Mouse (Mus musculus) lung, adult 2 months (tissue): ENCODE data around the gene Ppp1r12b.

Experiments
- CTCF ChIP-seq: fragments of 200-500 bp; IDR thresholded peaks from 2 replicates; pipeline ENCODE4 v1.5.1; 2011; ENCODE audit warnings: mild to moderate bottlenecking, low read length, control low read depth; ENCODE audit not compliant: insufficient read depth
- POLR2A ChIP-seq: fragments of 200-500 bp; IDR thresholded peaks from 2 replicates; pipeline ENCODE4 v1.6.1; 2011; ENCODE audit warnings: low read depth, mild to moderate bottlenecking, control low read depth, low read length, borderline replicate concordance; ENCODE audit errors: extremely low read depth

DNA sequence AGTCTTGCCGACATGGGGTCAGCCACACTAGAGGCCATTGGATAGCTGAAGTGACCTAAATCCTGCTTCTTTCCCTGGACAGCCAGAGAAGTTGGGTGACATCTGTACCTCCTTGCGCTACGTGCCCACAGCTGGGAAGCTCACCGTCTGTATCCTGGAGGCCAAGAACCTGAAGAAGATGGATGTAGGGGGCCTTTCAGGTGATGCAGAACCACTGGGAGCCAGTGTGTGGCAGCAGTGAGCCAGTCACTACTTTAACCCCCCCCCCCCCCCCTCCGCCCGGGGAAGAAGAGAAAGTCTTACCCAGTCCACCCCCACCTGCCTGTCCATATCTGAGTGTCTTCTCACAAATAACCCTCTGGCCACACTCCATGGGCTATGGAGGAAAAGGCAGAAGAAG is 210.1 kb downstream of the Ppp1r12b start:
- TF ChIP-seq CTCF (peak; percentile 69), POLR2A (no peak)
